Comparison of ENCODE assay signal across 12 mouse cellular contexts in genomic region chr2:23006219-23006618, GRCm38 (mm10). TPM values are rescaled to one million over a fixed set of nuclear protein-coding genes. Genes with fewer than 3 reads are reported as not detected.
DNase-seq lines count a peak whose midpoint lies in the region; ATAC-seq and TF ChIP-seq lines count a peak whose summit lies in the region.
"Had no signal": no experiment of that assay in that cellular context is flagged by ENCODE, and none has a peak within 500 bp of the region (broad histone marks: within the 10 kb centered on the region; RNA-seq: fewer than 3 reads in every experiment).

No protein-coding gene starts in this region.

- no peak for TF ChIP-seq CTCF in lung, adult 2 months (IDR thresholded peaks at IDR 0.05; ENCODE audit: insufficient read depth, low read length)
- no peak for TF ChIP-seq CTCF in bone marrow, adult 2 months (IDR thresholded peaks at IDR 0.05; ENCODE audit: control insufficient read depth, insufficient read depth, low read length)

- peak overlapping the region; percentile 10; the same call in 1 of the 2 replicates for H3K27ac ChIP-seq in bone marrow, adult 2 months (ENCODE audit: control insufficient read depth, insufficient read depth, low read depth, low read length, poor library complexity)
- H3K27ac ChIP-seq in midbrain, embryonic 10.5 days (replicated peaks), result no peak overlapping the region
- H3K27ac ChIP-seq: heart, embryonic 15.5 days; liver, embryonic 14.5 days; neural tube, embryonic 13.5 days had no signal

- DNase-seq in adrenal gland, adult 2 months, result peak; percentile 48
- no peak for DNase-seq in adrenal gland, postnatal 4 days (ENCODE audit: low spot score in 2 of 2)
- peak; percentile 29 to 38 for DNase-seq in lung, adult 18-20 months
- DNase-seq in lung, adult 2 months, result no peak
- no peak for DNase-seq in right cerebral cortex, postnatal 25 days
- no peak for DNase-seq in midbrain, embryonic 10.5 days (ENCODE audit: low spot score)
- DNase-seq: B cell, adult 2 months had no signal

- H3K4me1 ChIP-seq in lung, adult 2 months (ENCODE audit: control insufficient read depth, insufficient read depth, low read length), result peaks cover 8% of the 10 kb centered on the region
- H3K4me1 ChIP-seq in bone marrow, adult 2 months (ENCODE audit: control insufficient read depth, insufficient read depth, low read length), result no peaks in the 10 kb centered on the region; the same call in 1 of the 2 replicates
- no peaks in the 10 kb centered on the region for H3K4me1 ChIP-seq in midbrain, embryonic 10.5 days

- no peak overlapping the region for H3K4me3 ChIP-seq in lung, adult 2 months (replicated peaks; ENCODE audit: extremely low read depth, low read depth, low read length)
- no peak overlapping the region for H3K4me3 ChIP-seq in bone marrow, adult 2 months (replicated peaks; ENCODE audit: control insufficient read depth, low read depth, low read length)
- H3K4me3 ChIP-seq in midbrain, embryonic 10.5 days, result no peak overlapping the region
- H3K4me3 ChIP-seq: heart, embryonic 15.5 days; neural tube, embryonic 13.5 days had no signal

- peaks cover 21% of the 10 kb centered on the region for H3K36me3 ChIP-seq in midbrain, embryonic 10.5 days
- H3K36me3 ChIP-seq: heart, embryonic 15.5 days had no signal

- ATAC-seq in megakaryocyte progenitor cell, adult 5-6 weeks (replicated peaks; ENCODE audit: poor library complexity), result peak; percentile 42; the same call in 1 of the 2 replicates

- 17% methylated on average over 6 of the region's 6 CpGs for WGBS in lung, adult 2 months
- 54% methylated on average over 6 of the region's 6 CpGs for WGBS in bone marrow, adult 2 months
- 82% methylated on average over 6 of the region's 6 CpGs for WGBS in midbrain, embryonic 10.5 days

- no peak for TF ChIP-seq POLR2A in lung, adult 2 months (IDR thresholded peaks at IDR 0.05; ENCODE audit: borderline replicate concordance, extremely low read depth, low read depth, low read length)
- TF ChIP-seq POLR2A in bone marrow, adult 2 months (IDR thresholded peaks at IDR 0.05; ENCODE audit: borderline replicate concordance, control insufficient read depth, low read depth, low read length), result no peak

- H3K27me3 ChIP-seq in midbrain, embryonic 10.5 days (ENCODE audit: low read depth, poor library complexity, severe bottlenecking), result no peaks in the 10 kb centered on the region
- H3K27me3 ChIP-seq: heart, embryonic 15.5 days; neural tube, embryonic 13.5 days had no signal

- H3K9me3 ChIP-seq in midbrain, embryonic 10.5 days (replicated peaks), result no peaks in the 10 kb centered on the region; the same call in 1 of the 2 replicates
- H3K9me3 ChIP-seq: heart, embryonic 15.5 days; neural tube, embryonic 13.5 days had no signal

RNA-seq across cellular contexts. Expression of gene Abi1, which starts 33.8 kb away (rescaled TPM):
- 10 to 100 TPM; 64.9 to 91.1 TPM for total RNA-seq in adrenal gland, adult 2 months (2021)
- polyA plus RNA-seq in adrenal gland, adult 2 months (2012; rRNA removed), result 71.4 and 90.6 TPM in 2 replicates
- total RNA-seq in adrenal gland, postnatal 4 days (2021), result 10 to 100 TPM; 80.8 to 87.5 TPM
- 118 and 137 TPM in 2 replicates for polyA plus RNA-seq in lung, adult 2 months (2012; rRNA removed)
- 41.0 and 53.1 TPM in 2 replicates for polyA plus RNA-seq in bone marrow, adult 2 months (2011; ENCODE audit: insufficient read depth, insufficient read length, low replicate concordance, missing spikeins)
- total RNA-seq in megakaryocyte progenitor cell, adult 5-6 weeks (2015), result 82.2 and 84.2 TPM in 2 replicates
- 90.0 and 111 TPM in 2 replicates for total RNA-seq in megakaryocyte progenitor cell, adult 5-6 weeks (2017)
- 32.2 and 36.0 TPM in 2 replicates for polyA plus RNA-seq in midbrain, embryonic 10.5 days (2016; fragmentation: Nextera tagmentation; extraction: Ambion mirVana)

Comparison
In these comparisons a context has a peak if more than half of its experiments do, and no peak if none do; other contexts are left out.
1. DNase-seq: peak in adrenal gland, adult 2 months (single experiment) and lung, adult 18-20 months (2 of 2); none in adrenal gland, postnatal 4 days (0 of 2), lung, adult 2 months (single experiment), right cerebral cortex, postnatal 25 days (single experiment) and midbrain, embryonic 10.5 days (single experiment).